Mouse (Mus musculus): ENCODE measurements at regions not wholly inside any gene's neighbourhood (a gene's known extent, or its start where the extent isn't known, plus 50 kb on each side); places are given as distances from the start of the nearest gene placed in this dataset.

DNA sequence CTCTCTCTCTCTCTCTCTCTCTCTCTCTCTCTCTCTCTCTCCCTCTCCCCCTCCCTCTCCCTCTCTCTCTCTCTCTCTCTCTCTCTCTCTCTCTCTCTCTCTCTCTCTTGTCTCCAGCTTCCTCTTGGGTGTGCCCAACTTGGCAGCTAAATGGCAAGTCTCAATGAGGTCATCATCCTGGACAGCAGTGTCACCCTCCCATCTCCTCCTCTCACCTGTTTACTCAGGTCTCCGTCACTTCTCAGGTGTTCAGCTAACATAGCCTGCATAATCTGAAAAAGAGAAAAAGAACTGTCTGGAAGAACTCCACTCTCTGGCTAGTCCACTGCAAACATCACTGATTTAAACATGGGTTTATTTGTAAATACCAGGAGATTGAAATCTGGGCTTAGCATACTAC lies 89.1 kb downstream of the Edn1 start:
- DNase-seq (ENCODE audit: low read depth in 1 of 2, low spot score in 2 of 2): no peak
- H3K4me1 ChIP-seq (ENCODE audit: control insufficient read depth, insufficient read depth, insufficient read length): no peaks in the 10 kb centered on the region
- WGBS: 92% methylated on average over 1 of the region's 1 CpGs
- no peaks in the 10 kb centered on the region for H3K36me3 ChIP-seq (ENCODE audit: control insufficient read depth, insufficient read depth, low read length)
- H3K4me3 ChIP-seq (ENCODE audit: extremely low read depth, insufficient read depth, insufficient read length): no peak overlapping the region
- H3K27me3 ChIP-seq (ENCODE audit: control insufficient read depth, insufficient read depth, low read length): no peaks in the 10 kb centered on the region
- TF ChIP-seq CTCF (IDR thresholded peaks at IDR 0.05; ENCODE audit: extremely low read depth, insufficient read depth, insufficient read length, insufficient replicate concordance) (no peak), POLR2A (IDR thresholded peaks at IDR 0.05; ENCODE audit: low read depth, low read length) (no peak)
- H3K27ac ChIP-seq (ENCODE audit: insufficient read depth, low read length): no peak overlapping the region

DNA sequence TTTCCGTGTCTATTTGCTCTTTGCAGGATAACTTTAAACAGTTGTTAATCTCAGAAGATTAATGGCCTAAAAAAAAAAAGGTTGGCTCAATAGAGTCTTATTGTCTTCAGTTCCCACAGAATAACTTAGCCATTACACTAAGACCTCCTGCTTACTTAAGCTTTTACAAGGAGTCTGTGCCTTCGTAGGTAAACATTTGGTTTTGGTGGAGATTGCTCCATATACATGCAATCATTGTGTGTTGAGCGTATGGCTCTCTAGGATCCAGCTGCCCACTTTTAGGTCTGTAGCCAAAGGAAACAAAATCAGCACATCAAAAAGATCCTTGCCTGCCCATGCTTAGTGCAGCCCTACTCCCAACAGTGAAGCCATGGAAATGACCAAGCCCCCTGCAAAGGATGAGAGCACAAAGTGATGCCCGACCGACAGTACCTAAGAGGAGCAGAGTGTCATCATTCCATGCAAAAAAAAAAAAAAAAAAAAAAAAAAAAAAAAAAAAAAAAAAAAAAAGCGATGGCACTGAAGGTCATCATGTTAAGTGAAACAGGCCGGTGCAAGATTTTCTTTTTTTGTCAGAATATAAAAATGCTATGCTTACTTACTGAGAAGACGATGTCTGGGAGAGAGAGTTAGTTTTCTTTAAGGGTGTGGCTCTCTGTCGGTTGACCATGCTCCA lies 90.2 kb downstream of the Edn1 start:
- 87% methylated on average over 9 of the region's 9 CpGs for WGBS
- Histone ChIP-seq H3K27ac (ENCODE audit: insufficient read depth, low read length) (no peak overlapping the region), H3K27me3 (ENCODE audit: control insufficient read depth, insufficient read depth, low read length) (no peaks in the 10 kb centered on the region), H3K4me3 (ENCODE audit: extremely low read depth, insufficient read depth, insufficient read length) (no peak overlapping the region), H3K4me1 (ENCODE audit: control insufficient read depth, insufficient read depth, insufficient read length) (no peaks in the 10 kb centered on the region), H3K36me3 (ENCODE audit: control insufficient read depth, insufficient read depth, low read length) (no peaks in the 10 kb centered on the region)
- no peak for TF ChIP-seq POLR2A (IDR thresholded peaks at IDR 0.05; ENCODE audit: low read depth, low read length)
- no peak for TF ChIP-seq CTCF (IDR thresholded peaks at IDR 0.05; ENCODE audit: extremely low read depth, insufficient read depth, insufficient read length, insufficient replicate concordance)
- no peak for DNase-seq (ENCODE audit: low read depth in 1 of 2, low spot score in 2 of 2)

DNA sequence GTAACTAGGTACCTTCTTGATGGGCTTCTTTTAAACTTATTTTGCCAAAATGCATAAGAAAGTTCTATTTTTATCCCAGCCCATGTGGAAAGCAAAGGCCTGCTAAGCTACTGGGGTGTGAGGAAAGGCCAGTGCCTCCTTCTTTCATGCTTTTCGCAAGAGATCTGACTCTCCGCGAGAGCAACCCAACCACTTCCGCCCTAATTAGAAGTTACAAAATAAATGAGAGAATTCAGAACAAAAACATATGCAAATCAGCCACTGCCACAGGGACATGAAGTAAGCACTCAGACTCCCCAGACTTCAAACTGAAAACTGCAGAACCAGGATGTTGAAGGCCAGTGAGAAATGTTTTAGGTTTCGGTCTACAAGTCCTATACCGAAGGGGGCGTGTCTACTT lies 91.4 kb downstream of the Edn1 start:
- Histone ChIP-seq H3K4me3 (ENCODE audit: extremely low read depth, insufficient read depth, insufficient read length) (no peak overlapping the region), H3K36me3 (ENCODE audit: control insufficient read depth, insufficient read depth, low read length) (no peaks in the 10 kb centered on the region), H3K27me3 (ENCODE audit: control insufficient read depth, insufficient read depth, low read length) (no peaks in the 10 kb centered on the region), H3K4me1 (ENCODE audit: control insufficient read depth, insufficient read depth, insufficient read length) (no peaks in the 10 kb centered on the region), H3K27ac (ENCODE audit: insufficient read depth, low read length) (no peak overlapping the region)
- WGBS: 86% methylated on average over 7 of the region's 7 CpGs
- DNase-seq (ENCODE audit: low read depth in 1 of 2, low spot score in 2 of 2): no peak
- TF ChIP-seq CTCF (IDR thresholded peaks at IDR 0.05; ENCODE audit: extremely low read depth, insufficient read depth, insufficient read length, insufficient replicate concordance): no peak
- no peak for TF ChIP-seq POLR2A (IDR thresholded peaks at IDR 0.05; ENCODE audit: low read depth, low read length)

DNA sequence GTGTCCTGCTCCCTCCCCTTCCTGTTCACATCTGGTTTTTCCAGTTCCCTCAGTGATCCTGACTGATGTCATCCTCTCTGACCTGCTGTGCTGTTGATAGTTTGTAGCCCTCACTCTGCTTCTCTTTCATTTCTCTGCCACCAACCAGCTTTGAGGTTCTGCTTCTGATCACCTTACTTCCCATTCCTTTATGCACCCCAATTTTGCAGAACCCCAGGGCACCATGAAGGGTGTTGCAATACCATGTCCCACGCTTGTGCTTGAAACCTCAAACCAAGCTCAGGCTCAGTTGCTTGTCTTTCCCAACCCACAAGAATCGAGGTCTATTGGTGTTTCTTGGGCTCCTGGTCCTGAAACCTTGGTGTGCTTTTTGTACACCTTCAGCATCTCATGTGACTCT lies 93.3 kb downstream of the Edn1 start:
- Histone ChIP-seq H3K27me3 (ENCODE audit: control insufficient read depth, insufficient read depth, low read length) (no peaks in the 10 kb centered on the region), H3K36me3 (ENCODE audit: control insufficient read depth, insufficient read depth, low read length) (no peaks in the 10 kb centered on the region), H3K4me3 (ENCODE audit: extremely low read depth, insufficient read depth, insufficient read length) (no peak overlapping the region), H3K27ac (ENCODE audit: insufficient read depth, low read length) (no peak overlapping the region), H3K4me1 (ENCODE audit: control insufficient read depth, insufficient read depth, insufficient read length) (no peaks in the 10 kb centered on the region)
- no peak for DNase-seq (ENCODE audit: low read depth in 1 of 2, low spot score in 2 of 2)
- TF ChIP-seq CTCF (IDR thresholded peaks at IDR 0.05; ENCODE audit: extremely low read depth, insufficient read depth, insufficient read length, insufficient replicate concordance) (no peak), POLR2A (IDR thresholded peaks at IDR 0.05; ENCODE audit: low read depth, low read length) (no peak)
- WGBS: 56% methylated on average over 2 of the region's 2 CpGs

DNA sequence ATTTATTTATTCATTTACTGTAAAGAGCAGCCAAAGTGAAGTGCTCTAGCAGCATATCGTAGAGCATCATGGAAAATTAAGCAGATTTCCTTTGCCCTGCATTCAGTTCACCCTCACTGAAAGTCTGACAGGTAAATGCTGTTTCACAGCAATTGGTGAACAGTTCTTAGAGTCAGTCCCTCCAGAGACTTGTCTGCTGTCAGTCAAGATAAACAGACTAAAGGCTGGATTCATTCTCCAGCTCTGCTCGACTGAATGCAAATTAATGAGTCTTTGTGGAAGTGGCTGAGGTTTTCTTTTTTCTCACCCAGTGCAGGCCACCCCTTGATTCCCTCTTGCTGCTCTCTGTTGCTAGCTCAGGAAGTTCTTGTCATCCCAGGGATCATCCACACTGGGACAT lies 100.2 kb downstream of the Edn1 start:
- Histone ChIP-seq H3K4me1 (ENCODE audit: control insufficient read depth, insufficient read depth, insufficient read length) (no peaks in the 10 kb centered on the region), H3K27me3 (ENCODE audit: control insufficient read depth, insufficient read depth, low read length) (no peaks in the 10 kb centered on the region), H3K36me3 (ENCODE audit: control insufficient read depth, insufficient read depth, low read length) (no peaks in the 10 kb centered on the region), H3K27ac (ENCODE audit: insufficient read depth, low read length) (no peak overlapping the region), H3K4me3 (ENCODE audit: extremely low read depth, insufficient read depth, insufficient read length) (no peak overlapping the region)
- TF ChIP-seq CTCF (IDR thresholded peaks at IDR 0.05; ENCODE audit: extremely low read depth, insufficient read depth, insufficient read length, insufficient replicate concordance): no peak
- no peak for TF ChIP-seq POLR2A (IDR thresholded peaks at IDR 0.05; ENCODE audit: low read depth, low read length)
- WGBS: 57% methylated on average over 2 of the region's 2 CpGs
- DNase-seq (ENCODE audit: low read depth in 1 of 2, low spot score in 2 of 2): no peak

DNA sequence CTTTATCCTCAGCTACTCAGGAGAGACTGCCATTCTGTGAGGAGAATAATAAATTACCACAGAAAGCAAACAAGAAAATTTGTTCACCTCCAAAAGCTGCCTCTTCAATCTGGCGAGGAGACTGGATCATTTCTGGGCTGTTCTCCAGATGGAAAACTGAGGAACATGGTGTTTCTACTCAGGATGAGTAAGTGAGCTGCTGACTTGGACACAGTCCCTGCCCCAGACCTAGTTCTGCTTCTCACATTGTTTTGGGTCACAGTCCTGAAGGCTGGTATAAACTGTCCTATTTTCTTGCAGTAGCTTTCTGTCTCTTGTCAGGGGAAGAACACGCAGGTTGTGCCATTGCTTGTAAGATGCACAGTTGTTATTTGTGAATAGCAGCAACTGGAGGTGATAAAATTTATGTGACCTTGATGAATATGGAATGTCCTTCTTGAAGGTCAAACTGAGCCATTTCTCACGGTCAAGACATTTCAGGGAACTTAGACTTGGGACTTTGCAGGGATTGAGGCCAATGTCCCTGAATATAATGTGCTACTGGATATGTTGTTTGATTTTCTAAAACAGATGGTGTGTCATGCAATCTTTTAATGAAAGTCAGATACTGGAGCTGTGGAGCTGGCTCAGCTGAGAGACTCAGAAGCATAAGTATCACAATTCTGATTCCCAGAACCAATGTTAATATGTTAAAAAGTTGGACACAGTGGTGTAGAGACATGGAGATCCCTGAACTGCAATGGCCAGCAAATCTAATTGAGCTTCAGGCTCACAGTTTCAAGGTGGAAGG lies 102.2 kb downstream of the Edn1 start:
- no peaks in the 10 kb centered on the region for H3K27me3 ChIP-seq (ENCODE audit: control insufficient read depth, insufficient read depth, low read length)
- no peak overlapping the region for H3K4me3 ChIP-seq (ENCODE audit: extremely low read depth, insufficient read depth, insufficient read length)
- TF ChIP-seq CTCF (IDR thresholded peaks at IDR 0.05; ENCODE audit: extremely low read depth, insufficient read depth, insufficient read length, insufficient replicate concordance) (no peak), POLR2A (IDR thresholded peaks at IDR 0.05; ENCODE audit: low read depth, low read length) (no peak)
- no peak overlapping the region for H3K27ac ChIP-seq (ENCODE audit: insufficient read depth, low read length)
- WGBS: 85% methylated on average over 3 of the region's 3 CpGs
- H3K4me1 ChIP-seq (ENCODE audit: control insufficient read depth, insufficient read depth, insufficient read length): no peaks in the 10 kb centered on the region
- no peak for DNase-seq (ENCODE audit: low read depth in 1 of 2, low spot score in 2 of 2)
- no peaks in the 10 kb centered on the region for H3K36me3 ChIP-seq (ENCODE audit: control insufficient read depth, insufficient read depth, low read length)

Data from spleen, adult 2 months (tissue).